Mouse (Mus musculus) activated CD4-positive, CD25-positive, alpha-beta regulatory T cell, adult 4 months (primary cell): Measurements from ENCODE around the gene Emc1. TPM values are rescaled to one million over a fixed set of nuclear protein-coding genes. Genes with fewer than 3 reads are reported as not detected.

Source experiments
- polyA plus RNA-seq, 2 experiments: library from polyadenylated mRNA; unstranded; fragments of 100-300 nt; shearing (Covaris generic); gene quantifications; one replicate each; pipeline ENCODE4 v1.2.1; 2017

Emc1 gene
- polyA plus RNA-seq, 2 experiments from 2014 or later: 19.9 to 20.6 TPM

Other genes with a start within 250 kb of the Emc1 start
- gene Minos1, start 221.5 kb upstream of the Emc1 start, polyA plus RNA-seq: 100 to 1,000 TPM; 358 to 400 TPM
- gene Capzb, start 159.7 kb upstream of the Emc1 start, polyA plus RNA-seq: 100 to 1,000 TPM; 633 to 647 TPM
- 1 to 10 TPM; 7.6 to 9.9 TPM for gene Pqlc2, start 41.9 kb upstream of the Emc1 start, polyA plus RNA-seq
- 1 to 10 TPM; 7.5 to 8.2 TPM for gene Akr7a5, start 41.8 kb upstream of the Emc1 start, polyA plus RNA-seq
- gene Mrto4, start within 50 bp of the Emc1 start, polyA plus RNA-seq: 10 to 100 TPM; 39.1 to 56.7 TPM
- 10 to 100 TPM; 40.6 to 63.7 TPM for gene Ubr4, start within 50 bp of the Emc1 start, polyA plus RNA-seq
- 1 to 10 TPM; 2.0 to 3.1 TPM for gene Iffo2, start 178.0 kb downstream of the Emc1 start, polyA plus RNA-seq